Mouse (Mus musculus) G1E (cell line): ENCODE measurements around the gene Btbd7.

Experiments
- CTCF ChIP-seq: IDR thresholded peaks from 2 replicates; pipeline ENCODE4 v1.5.1; 2012; ENCODE audit warnings: low read depth, low read length, inconsistent platforms, mixed read lengths
- GATA1 ChIP-seq: IDR thresholded peaks from 2 replicates; pipeline ENCODE4 v1.6.1; 2012; ENCODE audit warnings: borderline replicate concordance, low read length, inconsistent platforms, mixed read lengths
- POLR2AphosphoS5 ChIP-seq: IDR thresholded peaks from 2 replicates; pipeline ENCODE4 v1.6.1; 2012; ENCODE audit warnings: low read depth, low read length, inconsistent platforms; ENCODE audit not compliant: insufficient replicate concordance
- TAL1 ChIP-seq: conservative IDR thresholded peaks from 2 replicates; pipeline ENCODE4 v1.6.1; 2012; ENCODE audit warnings: low read depth, low read length, inconsistent platforms, mixed read lengths

GRCm38 (mm10) chr12:102887366-102887765 lies 9.1 kb upstream of the Btbd7 start:
- TF ChIP-seq CTCF (no peak), GATA1 (no peak), POLR2AphosphoS5 (no peak), TAL1 (no peak)
